Mouse (Mus musculus) kidney, postnatal 4 days (tissue): ENCODE results near the gene Chn2.

Experiments
- DNase-seq, 2 experiments: peaks; one replicate each; pipeline ENCODE4 v3.0.0; 2021; ENCODE audit warnings: mixed read lengths in 2 of 2

The Chn2 gene

DNA sequence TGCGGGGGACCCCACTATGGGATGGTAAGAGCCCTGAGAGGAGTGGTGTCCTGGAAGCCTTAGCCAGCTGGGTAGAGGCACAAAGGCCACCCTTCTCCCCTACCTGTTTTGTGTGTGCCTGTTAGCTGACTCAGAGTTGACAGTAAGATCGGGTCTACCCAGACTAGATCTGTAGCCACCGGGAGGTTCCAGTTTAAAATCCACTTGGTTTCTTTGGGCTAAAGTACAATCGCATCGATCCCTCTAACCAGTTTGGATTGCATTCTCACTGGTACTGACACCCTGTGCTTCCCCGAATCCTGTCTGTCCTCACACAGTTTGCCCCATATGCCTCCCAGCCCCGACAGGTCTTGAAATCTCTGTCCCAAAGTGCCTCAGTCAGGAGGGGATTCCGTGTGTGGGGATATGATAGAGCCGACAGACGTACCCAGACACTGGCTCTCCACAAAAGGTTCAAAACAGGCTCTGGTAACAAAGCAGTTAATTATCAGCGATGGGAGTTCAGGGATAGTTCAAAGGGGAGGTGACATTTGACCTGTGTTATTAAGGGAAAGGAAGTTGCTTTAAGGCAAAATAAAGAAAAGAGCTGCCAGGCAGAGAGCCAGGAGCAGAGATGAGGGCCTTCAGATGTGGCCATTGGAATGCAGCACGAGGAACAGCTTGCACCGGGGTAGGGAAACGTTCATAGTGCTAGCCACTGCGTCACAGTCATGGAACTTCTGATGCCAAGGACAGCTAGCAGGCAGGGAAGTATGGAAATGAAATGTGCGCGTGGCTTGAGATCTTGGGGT is 212.2 kb downstream of the Chn2 start:
- DNase-seq: peak; percentile 56 to 74

DNA sequence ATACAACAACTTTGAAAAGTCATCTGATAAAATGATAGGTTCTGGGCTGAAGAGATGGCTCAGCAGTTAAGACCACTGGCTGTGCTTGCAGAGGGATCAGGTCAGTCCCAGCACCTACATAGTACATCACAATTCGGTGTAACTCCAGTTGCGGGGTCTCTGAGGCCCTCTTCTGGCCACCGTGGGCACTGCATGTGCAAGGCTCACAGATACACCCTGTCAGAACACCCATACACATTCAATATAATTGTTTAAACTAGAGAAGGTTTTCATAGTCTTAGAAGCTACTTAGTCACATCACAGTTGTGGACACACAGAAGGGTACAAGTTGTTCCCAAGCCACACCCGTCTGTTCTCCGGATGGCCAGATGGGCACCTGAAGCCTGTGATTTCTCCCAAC is 213.9 kb downstream of the Chn2 start:
- DNase-seq: peak; percentile 63 to 76

DNA sequence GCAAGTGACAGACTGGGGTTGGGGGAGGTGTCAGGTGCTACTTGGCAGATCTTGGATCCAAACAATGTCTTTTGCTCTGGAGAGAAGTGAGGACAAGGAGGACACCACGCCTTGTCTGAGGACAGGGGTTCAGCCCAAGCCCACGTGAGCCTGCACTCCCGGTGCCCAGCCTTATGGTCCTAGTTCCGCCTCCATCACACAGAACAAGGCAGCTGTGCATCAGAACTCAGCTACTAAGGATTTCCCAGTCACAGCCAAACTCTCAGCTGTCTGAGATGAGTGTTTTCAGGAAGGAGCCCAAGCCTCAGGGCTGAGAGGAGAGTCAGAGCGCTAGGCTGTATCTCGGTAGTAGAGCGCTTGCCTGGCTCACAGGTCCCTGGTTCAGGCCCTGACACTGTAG is 214.5 kb downstream of the Chn2 start:
- no peak for DNase-seq

GRCm38 (mm10) chr6:54254759-54255158 is 215.4 kb downstream of the Chn2 start:
- DNase-seq: peak; percentile 36 to 54

DNA sequence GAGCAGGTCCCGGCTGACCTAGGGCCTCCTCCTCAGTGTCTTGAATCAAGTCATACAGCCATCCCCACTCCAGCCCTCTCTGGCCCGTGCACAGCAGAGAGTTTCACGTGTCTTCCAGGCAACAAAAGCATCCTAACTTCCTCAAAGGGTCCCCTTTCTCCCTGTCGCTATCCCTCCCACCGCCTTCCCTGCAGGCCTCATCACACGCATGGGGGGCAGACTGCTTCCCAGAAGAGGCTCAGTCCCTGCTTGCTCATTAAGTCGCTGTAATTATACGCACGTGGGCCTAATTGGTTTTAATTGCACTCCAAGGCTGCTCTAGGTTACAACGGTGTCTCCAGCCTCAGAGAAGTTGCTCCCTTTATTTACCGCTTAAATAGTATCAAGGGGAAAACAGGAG is 216.0 kb downstream of the Chn2 start:
- no peak for DNase-seq

DNA sequence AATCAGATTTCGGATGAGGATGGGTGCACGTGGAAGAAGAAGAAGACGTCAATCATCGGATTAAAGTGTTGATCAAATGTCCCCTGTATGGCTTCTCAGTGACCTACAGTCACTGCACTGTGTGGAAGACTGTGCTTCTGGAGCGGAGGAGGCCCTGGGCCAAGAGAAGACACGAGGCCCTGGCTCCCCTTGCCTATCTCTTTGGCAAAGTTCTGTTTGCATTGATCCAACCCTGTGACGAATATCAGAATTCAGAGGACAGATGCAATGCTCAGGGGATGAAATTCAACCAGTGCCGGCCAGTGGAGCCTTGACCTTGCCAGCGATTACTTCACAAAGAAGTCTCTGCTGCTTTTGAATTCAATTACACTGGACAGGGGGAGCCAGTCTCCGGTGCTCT is 217.0 kb downstream of the Chn2 start:
- no peak for DNase-seq

DNA sequence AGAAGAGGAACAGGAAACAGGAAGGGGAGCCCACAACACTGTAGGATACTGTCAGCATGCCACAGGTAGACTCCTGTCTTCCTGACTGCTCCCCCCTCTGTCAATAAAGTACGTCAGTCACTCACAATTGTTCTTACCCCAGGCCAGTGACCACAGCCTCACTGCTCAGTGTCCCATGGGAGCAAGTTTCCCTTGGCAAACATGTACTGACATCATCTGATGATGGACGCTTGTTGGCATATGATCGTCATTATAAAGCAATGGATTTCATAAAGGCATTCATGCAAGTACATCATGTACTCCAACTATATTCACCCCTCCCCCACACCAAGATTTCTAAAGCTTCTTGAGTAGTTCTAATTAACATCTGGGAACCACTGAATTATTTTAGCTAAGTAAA is 218.2 kb downstream of the Chn2 start:
- DNase-seq: no peak

GRCm38 (mm10) chr6:54258462-54258861 is 219.1 kb downstream of the Chn2 start:
- no peak for DNase-seq

DNA sequence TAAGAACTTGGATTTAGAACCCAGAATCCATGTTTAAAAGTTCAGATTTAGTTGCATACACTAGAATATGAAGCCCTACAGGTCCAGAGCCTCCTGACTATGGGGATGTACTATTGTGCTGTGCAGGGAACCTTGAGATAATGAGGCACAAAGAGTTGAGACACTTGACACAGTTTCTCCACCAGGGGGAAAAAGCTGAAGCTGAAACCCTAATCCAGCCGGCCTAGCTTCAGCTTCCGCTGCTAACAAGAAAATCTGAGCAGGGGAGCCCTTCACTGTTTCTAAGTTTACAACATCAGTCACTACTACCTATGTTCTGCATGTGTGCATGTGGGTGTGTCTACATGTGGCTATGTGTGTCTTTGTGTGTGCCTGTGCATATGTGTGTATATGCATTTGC is 223.4 kb downstream of the Chn2 start:
- DNase-seq: no peak

DNA sequence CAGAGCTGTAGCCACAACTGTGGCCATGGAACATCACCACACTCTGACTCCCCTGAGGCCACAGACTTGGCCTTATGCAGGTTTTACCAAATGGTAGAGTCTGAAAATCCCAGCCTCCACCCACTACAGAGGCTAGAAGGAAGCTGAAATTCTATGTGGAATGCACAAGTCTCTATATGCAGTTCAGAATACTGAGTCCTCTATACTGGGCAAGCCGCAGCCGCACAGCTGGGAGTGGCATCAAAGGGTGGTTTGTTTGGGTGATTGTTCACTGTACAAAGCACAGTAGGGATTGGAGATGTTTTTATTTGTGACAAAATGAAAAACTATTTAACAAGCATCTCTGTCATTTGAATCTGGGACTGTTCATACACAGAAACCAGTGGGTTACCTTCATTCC is 224.5 kb downstream of the Chn2 start:
- no peak for DNase-seq

DNA sequence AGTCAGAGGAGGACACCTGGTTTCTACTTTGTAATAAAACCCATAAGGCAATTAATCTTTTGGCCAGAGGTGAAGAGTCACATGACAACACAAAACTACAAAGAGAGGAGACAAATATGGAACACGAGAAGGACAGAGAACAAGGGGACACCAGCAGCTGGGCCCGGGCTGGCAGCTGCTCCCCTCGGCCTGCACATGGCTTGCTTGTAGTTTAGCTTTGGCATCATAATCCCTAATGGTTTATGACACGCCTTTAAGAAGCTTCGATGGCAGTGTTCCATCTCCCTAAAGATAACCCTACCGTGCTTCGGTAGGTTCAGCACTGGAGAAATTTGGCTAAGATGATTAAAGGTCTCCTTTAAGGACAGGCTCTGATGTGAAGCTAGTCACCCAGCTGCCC is 225.2 kb downstream of the Chn2 start:
- DNase-seq: no peak

DNA sequence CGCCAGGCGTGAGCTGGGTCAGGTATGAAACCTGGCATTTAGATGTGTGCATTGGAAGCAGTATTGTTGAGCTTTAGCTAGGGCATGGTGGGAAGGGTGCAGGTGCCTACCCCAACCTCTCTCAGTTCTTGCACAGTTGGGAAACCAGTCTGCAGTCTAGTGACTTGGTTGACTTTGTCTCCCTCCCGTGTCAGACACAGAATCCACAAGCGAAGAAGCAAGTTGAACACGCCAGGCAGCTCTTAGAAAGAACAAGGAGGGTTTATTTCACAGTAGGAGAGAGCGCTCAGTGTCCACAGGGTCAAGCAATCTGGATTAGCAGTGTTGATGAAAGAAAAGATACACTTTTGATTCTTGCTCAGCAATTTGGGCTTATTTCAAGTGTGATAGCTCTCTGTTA is 226.0 kb downstream of the Chn2 start:
- DNase-seq: no peak

GRCm38 (mm10) chr6:54272556-54273378 is 233.4 kb downstream of the Chn2 start:
- peak; percentile 52 to 65 for DNase-seq

DNA sequence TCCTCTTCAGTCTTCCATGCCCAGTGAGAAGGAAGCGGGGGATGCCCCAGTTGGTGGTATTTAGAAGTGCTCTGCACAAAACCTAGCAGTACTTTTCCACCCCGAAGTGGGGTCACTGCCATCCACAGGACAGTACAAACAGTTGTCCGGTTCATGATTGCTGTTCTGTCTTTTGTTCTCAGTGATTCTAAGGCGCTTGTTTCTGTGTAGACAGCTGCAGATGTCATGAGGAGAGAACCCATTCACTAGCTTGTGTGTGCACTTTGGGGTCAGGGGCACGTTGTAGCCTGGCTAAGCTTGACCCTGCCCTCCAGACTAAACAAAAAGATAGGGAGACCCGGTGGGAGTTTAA is 234.0 kb downstream of the Chn2 start:
- DNase-seq: no peak

DNA sequence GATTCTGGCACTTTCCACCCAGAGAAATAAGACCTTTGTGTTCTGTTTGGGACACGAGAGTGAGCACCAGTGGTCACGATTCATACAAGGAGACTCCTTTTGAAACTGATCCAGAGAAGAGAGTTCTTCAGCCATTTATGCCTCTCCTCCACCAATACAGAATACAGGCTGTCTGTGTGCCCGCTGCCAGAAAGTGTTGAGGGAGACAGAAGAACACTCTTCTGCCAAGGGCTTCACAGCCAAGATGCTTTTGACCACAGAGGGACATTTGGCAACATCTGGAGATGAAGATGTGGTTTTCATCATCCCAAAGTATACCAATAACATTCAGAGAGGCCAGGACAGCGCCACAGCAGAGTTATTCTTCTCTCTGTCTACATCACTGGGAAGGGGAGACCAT is 237.9 kb downstream of the Chn2 start:
- DNase-seq: no peak

GRCm38 (mm10) chr6:54277828-54278227 is 238.5 kb downstream of the Chn2 start:
- peak in 1 of 2 experiments; percentile 42 for DNase-seq

- DNase-seq: peak in 1 of 2 experiments; percentile 24
Measured at GRCm38 (mm10) chr6:54278613-54279012, 239.3 kb downstream of the Chn2 start.

GRCm38 (mm10) chr6:54279391-54279790 is 240.0 kb downstream of the Chn2 start:
- DNase-seq: no peak

DNA sequence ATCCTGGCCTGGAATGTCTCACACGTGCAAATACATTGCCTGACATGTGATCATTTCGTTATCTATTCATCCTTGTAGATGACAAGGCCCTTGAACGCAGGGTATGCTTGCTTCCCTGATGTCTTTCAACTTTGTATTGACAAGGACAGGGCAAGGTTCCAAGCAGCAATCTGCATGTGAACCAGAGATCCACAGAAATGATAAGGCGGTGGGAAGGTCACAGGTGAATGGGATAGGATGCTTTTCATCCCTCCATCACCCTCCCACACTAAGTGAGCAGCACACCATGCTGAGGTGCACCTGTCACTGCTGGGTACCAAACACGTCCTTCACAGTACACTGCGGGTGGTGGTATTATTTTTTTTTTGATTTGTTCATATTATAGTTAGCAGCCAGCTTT is 240.9 kb downstream of the Chn2 start:
- DNase-seq: no peak

- DNase-seq: no peak
Measured at GRCm38 (mm10) chr6:54283299-54283698, 243.9 kb downstream of the Chn2 start.

GRCm38 (mm10) chr6:54284167-54284711 is 244.9 kb downstream of the Chn2 start:
- no peak for DNase-seq

- DNase-seq: no peak
Measured at GRCm38 (mm10) chr6:54286813-54287212, 247.5 kb downstream of the Chn2 start.

- no peak for DNase-seq
Measured at GRCm38 (mm10) chr6:54289774-54290500, 250.6 kb downstream of the Chn2 start.
